Mouse (Mus musculus) midbrain, postnatal 0 days (tissue): ENCODE data around the gene Gmds. TPM values are rescaled to one million over a fixed set of nuclear protein-coding genes. Genes with fewer than 3 reads are reported as not detected.

ENCODE experiments used
- ATAC-seq: fragments of 200-750 bp; cut with Nextera tagmentation; 2 replicates; pipeline ENCODE4 v1.8.0; 2017; ENCODE audit warnings: moderate number of reproducible peaks, mild to moderate bottlenecking, moderate TSS enrichment, moderate library complexity; ENCODE audit not compliant: low FRiP score
- DNase-seq: peaks from one replicate; pipeline ENCODE4 v3.0.0-alpha.2; 2015; ENCODE audit warnings: low spot score
- H3K27ac ChIP-seq: fragments of 300-500 bp; sonication (generic); 2 replicates; pipeline ENCODE4 v1.5.1; 2014; ENCODE audit warnings: low read depth, mild to moderate bottlenecking, low read length, mixed read lengths
- H3K27me3 ChIP-seq: fragments of 300-500 bp; sonication (generic); 2 replicates; pipeline ENCODE4 v1.6.1; 2014; ENCODE audit warnings: low read length, control low read depth, mixed read lengths; ENCODE audit not compliant: insufficient read depth
- H3K36me3 ChIP-seq: fragments of 300-500 bp; sonication (generic); 2 replicates; pipeline ENCODE4 v1.6.1; 2014; ENCODE audit warnings: low read length, control low read depth, mixed read lengths; ENCODE audit not compliant: insufficient read depth
- H3K4me1 ChIP-seq: fragments of 300-500 bp; sonication (generic); 2 replicates; pipeline ENCODE4 v1.6.1; 2014; ENCODE audit warnings: mild to moderate bottlenecking, control low read depth, antibody characterized with exemption, low read length, mixed read lengths; ENCODE audit not compliant: insufficient read depth
- H3K4me2 ChIP-seq: fragments of 300-500 bp; sonication (generic); 2 replicates; pipeline ENCODE4 v1.6.1; 2014; ENCODE audit warnings: low read depth, mild to moderate bottlenecking, low read length, mixed read lengths; ENCODE audit not compliant: poor library complexity, severe bottlenecking
- H3K4me3 ChIP-seq: fragments of 300-500 bp; sonication (generic); 2 replicates; pipeline ENCODE4 v1.5.1; 2014; ENCODE audit warnings: low read depth, mild to moderate bottlenecking, low read length, moderate library complexity
- H3K9ac ChIP-seq: fragments of 300-500 bp; sonication (generic); replicated peaks from 2 replicates; pipeline ENCODE4 v1.6.1; 2014; ENCODE audit warnings: mild to moderate bottlenecking, low read length, moderate library complexity, mixed read lengths; ENCODE audit not compliant: poor library complexity, severe bottlenecking
- H3K9me3 ChIP-seq: fragments of 300-500 bp; sonication (generic); 2 replicates; pipeline ENCODE4 v1.6.1; 2016; ENCODE audit warnings: low read length, control low read depth
- CTCF ChIP-seq: IDR thresholded peaks from 2 replicates; pipeline ENCODE4 v1.5.1; 2016; ENCODE audit warnings: antibody characterized with exemption, mild to moderate bottlenecking
- WGBS: fragments of 180-500 bp; shearing (Covaris S2); extraction: QIAGEN DNeasy Blood & Tissue Kit; methylation state at CpG from one replicate; pipeline ENCODE4 v1.1.7; 2014; 5-methylcytosine and 5-hydroxymethylcytosine counted together
- polyA plus RNA-seq: library from polyadenylated mRNA; unstranded; fragments of >200 nt; fragmentation: Nextera tagmentation; extraction: Ambion mirVana; gene quantifications from 2 replicates; pipeline ENCODE4 v1.2.1, GENCODE M21; 2015
- total RNA-seq: library from RNA; depleted of rRNA; stranded (reverse); fragments of >200 nt; gene quantifications from 2 replicates; pipeline ENCODE4 v1.2.3, GENCODE M21; 2014

Gmds gene
- total and polyA plus RNA-seq, 2 experiments from 2014 or later = 8.7 to 28.6 TPM

DNA sequence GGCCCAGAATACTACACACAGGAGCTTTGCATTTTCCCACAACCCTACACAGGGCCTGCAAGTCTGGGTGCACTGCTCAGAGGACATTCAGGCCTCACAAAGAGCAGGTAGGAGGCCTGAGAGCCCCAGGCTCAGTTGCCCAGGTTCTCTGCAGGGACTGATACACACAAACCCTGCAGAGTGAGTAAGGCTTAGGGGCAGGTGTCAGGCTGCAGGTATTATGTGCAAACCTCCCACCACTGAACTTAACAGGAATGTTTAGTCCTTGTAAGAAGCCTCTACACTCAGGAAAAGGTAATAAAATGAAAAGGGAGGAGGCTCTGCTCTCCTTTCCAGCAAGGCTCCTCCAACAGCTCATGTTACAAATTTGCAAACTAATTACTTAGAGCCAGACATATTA, 313.7 kb downstream of the Gmds start:
- Histone ChIP-seq H3K27me3 (no peaks in the 10 kb centered on the region), H3K4me1 (no peaks in the 10 kb centered on the region), H3K27ac (no peak overlapping the region), H3K9me3 (no peaks in the 10 kb centered on the region), H3K4me3 (no peak overlapping the region), H3K9ac (no peak overlapping the region), H3K36me3 (no peaks in the 10 kb centered on the region), H3K4me2 (no peak overlapping the region)
- TF ChIP-seq CTCF = no peak
- no peak for DNase-seq
- no peak for ATAC-seq

DNA sequence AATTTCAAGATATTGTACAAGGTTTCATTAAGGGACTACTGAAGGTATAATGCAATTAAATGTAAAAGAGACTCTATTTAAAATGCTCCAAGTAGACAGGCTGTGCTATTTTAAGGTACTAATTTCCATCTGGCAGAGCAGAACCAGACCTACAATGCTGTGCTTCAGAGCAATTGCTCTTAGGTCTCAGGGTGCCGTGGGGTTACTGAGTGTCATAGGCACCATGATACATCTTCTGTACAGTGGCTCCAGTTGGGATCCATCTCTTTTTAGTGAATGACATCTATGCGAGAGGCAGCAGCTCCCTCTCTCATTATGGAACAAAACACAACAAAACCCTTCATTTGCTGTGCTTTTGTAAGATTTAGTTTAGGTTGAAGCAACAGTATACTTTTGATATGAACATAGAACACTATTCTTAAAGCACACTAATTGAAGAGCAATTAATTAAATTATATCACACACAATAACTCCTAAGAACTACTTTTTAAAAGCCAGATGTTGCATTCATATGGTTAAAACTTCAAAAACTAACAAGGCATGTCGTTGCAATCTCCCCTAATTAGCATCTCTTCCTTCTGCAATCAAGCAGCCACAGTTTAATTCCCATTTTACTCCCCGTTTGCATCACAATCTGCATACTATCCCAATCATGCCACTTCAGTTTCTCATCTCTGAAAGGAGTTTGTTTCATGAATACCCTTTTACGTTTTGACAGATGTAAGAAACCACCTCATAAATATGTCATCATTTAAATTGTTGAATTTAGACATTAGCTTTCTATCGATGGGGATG, 317.9 kb downstream of the Gmds start:
- Histone ChIP-seq H3K4me2 (no peak overlapping the region), H3K36me3 (no peaks in the 10 kb centered on the region), H3K4me1 (no peaks in the 10 kb centered on the region), H3K9me3 (no peaks in the 10 kb centered on the region), H3K27ac (no peak overlapping the region), H3K4me3 (no peak overlapping the region), H3K27me3 (no peaks in the 10 kb centered on the region), H3K9ac (no peak overlapping the region)
- 62% methylated on average over 6 of the region's 6 CpGs for WGBS
- TF ChIP-seq CTCF = no peak
- DNase-seq (no peak), ATAC-seq (no peak)

- Histone ChIP-seq H3K4me2 (no peak overlapping the region), H3K9ac (no peak overlapping the region), H3K4me1 (no peaks in the 10 kb centered on the region), H3K27ac (no peak overlapping the region), H3K27me3 (no peaks in the 10 kb centered on the region), H3K4me3 (no peak overlapping the region), H3K36me3 (no peaks in the 10 kb centered on the region), H3K9me3 (no peaks in the 10 kb centered on the region)
- TF ChIP-seq CTCF = no peak
- ATAC-seq = no peak
- DNase-seq = no peak
Observed at GRCm38 (mm10) chr13:32019256-32019620, 319.3 kb downstream of the Gmds start.

DNA sequence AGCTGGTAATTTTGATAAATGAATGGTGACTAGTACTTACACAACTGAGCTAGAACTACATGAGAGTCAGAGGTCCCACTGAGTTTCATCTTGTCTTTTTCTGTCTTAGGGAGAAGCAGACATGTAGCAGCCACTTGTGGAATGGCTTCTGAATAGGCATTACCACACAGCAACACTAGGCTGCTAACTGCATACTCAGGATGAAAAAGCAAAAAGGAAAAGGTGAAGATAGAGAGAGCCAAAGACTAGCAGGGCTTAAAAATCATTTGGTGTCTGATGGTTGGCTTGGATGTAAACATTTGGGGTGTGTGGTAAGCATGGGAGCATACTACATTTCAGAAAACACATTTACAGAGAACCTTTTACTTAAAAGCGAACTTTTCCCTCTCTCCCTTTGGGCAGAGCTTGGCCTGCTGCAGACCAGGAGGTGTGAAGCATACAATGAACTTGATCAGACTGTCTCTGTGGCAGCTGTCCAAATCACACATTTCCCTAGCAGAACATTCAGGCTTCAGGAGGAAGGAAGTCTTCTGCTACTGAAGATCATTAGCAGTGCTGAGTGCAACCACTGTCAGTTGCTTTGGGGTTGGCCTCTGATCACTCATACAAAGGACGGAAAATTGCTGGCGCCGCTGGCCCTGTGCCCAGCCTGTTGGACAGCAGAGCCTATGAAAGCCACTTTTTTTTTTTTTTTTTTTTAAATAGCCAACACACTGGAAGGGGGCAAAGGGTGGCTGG, 319.9 kb downstream of the Gmds start:
- Histone ChIP-seq H3K9me3 (no peaks in the 10 kb centered on the region), H3K27me3 (no peaks in the 10 kb centered on the region), H3K27ac (no peak overlapping the region), H3K4me1 (no peaks in the 10 kb centered on the region), H3K9ac (no peak overlapping the region), H3K36me3 (no peaks in the 10 kb centered on the region), H3K4me2 (no peak overlapping the region), H3K4me3 (no peak overlapping the region)
- ATAC-seq (peak; percentile 41; the same call in 1 of the 2 replicates), DNase-seq (peak; percentile 69)
- no peak for TF ChIP-seq CTCF
- 55% methylated on average over 4 of the region's 4 CpGs for WGBS

- 42% methylated on average over 4 of the region's 4 CpGs for WGBS
Observed at GRCm38 (mm10) chr13:32008802-32009201, 329.7 kb downstream of the Gmds start.

DNA sequence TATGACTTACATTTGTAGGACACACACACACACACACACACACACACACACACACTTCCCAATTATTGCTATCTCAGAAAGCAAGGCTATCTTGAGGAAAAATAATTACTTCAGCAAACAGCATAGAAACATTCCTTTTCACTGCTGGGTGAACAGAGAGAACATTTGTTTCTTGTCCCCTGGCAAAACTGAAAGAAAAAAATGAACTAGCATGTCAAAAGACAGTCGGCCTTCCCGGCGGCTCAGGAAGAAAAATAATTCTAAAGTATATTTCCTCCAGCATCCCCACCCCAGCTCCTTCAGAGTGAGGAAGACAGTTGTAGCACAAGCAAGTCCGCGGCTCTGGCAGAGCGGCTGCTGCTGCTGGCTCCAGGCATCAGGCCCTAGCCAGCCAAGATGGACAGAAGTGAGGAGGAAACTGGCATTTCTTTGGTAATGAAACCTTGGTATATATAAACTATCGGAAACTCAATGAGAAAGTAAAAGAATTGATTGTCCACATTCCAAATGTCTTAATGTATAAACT, 330.4 kb downstream of the Gmds start:
- WGBS = 55% methylated on average over 7 of the region's 7 CpGs
- ATAC-seq (no peak), DNase-seq (no peak)
- H3K27me3 ChIP-seq = no peaks in the 10 kb centered on the region
- no peak overlapping the region for H3K4me3 ChIP-seq
- H3K9me3 ChIP-seq = no peaks in the 10 kb centered on the region
- no peak for TF ChIP-seq CTCF
- no peak overlapping the region for H3K9ac ChIP-seq
- H3K4me1 ChIP-seq = no peaks in the 10 kb centered on the region
- H3K4me2 ChIP-seq = no peak overlapping the region
- H3K36me3 ChIP-seq = no peaks in the 10 kb centered on the region
- no peak overlapping the region for H3K27ac ChIP-seq

More at GRCm38 (mm10) chr13:32008802-32009201, 329.7 kb downstream of the Gmds start:
- H3K9ac ChIP-seq = no peak overlapping the region
- no peak overlapping the region for H3K4me2 ChIP-seq
- no peak for TF ChIP-seq CTCF
- H3K4me1 ChIP-seq = no peaks in the 10 kb centered on the region
- no peaks in the 10 kb centered on the region for H3K9me3 ChIP-seq
- H3K36me3 ChIP-seq = no peaks in the 10 kb centered on the region
- no peak overlapping the region for H3K4me3 ChIP-seq
- ATAC-seq (no peak), DNase-seq (no peak)
- H3K27me3 ChIP-seq = no peaks in the 10 kb centered on the region
- no peak overlapping the region for H3K27ac ChIP-seq
